Mouse (Mus musculus): Measurements from ENCODE around the gene Oip5. TPM values are rescaled to one million over a fixed set of nuclear protein-coding genes. Genes with fewer than 3 reads are reported as not detected.

Gene Oip5
- polyA plus RNA-seq (2014; fragmentation: Illumina TruSeq; extraction: RNeasy Lipid Tissue Mini Kit (QIAGEN cat#74804); ENCODE audit: low read depth, low replicate concordance), result 7.0 TPM

GRCm38 (mm10) chr2:119618199-119618982 is at the start of gene Oip5, which contains the start of gene Nusap1:
Oip5 (minus strand) TSS chr2:119618469.
Nusap1 (plus strand) TSS chr2:119618298.

DNA sequence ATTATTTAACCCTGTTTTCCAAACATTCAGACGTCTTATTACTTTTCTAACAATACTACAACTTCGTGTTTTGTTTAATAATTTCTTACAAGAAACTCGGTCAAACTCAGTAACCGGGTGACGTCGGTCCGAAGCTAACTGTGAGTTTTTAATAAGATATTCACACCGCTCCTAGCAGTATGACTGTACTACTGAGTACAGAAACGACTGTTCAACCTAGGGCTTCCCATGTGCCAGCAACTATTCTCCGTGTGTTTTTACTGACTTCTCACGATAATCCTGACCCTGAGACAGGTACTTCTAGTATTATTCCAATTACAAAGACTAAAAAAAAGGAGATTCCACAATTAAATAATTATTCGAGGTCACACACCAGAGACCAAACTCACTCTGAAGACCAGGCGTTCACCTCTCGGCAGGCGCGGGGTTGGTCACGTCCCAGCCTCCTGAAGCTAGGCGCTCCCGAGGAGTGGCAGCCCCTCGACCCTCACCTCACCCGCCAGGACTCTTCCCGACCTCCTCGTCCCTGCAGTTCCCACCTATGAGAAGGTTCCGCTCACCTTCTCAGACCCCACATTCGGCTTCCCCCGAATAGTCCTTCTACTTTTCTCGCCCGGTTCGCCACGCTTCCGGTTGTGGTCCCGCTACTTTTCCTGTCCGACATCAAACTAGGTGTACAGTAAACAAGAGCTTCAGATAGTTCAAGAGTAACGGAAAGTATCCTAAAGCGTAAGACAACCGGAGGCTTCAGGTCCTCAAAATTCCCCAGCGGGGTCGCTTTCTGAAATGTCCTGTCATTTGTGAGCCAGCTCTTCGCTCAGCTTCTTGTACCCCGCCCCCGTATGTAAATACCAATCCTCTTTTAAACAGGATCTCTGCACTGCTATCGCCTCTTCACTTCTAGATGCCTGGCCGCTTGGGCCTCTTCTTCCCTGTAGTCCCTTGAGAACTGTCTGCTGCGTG is 44.2 kb upstream of the Oip5 start, which contains the start of gene Ndufaf1:
TSS of gene Ndufaf1 (minus strand) at position 608 of the 963 bp plus-strand sequence.

Other genes with a start within 250 kb of the Oip5 start
- gene Ino80, start 140.8 kb downstream of the Oip5 start, polyA plus RNA-seq (2014; fragmentation: Illumina TruSeq; extraction: RNeasy Lipid Tissue Mini Kit (QIAGEN cat#74804); ENCODE audit: low read depth, low replicate concordance), result 26.5 TPM
- 1.0 TPM for gene Exd1, start 70.8 kb downstream of the Oip5 start, polyA plus RNA-seq (2014; fragmentation: Illumina TruSeq; extraction: RNeasy Lipid Tissue Mini Kit (QIAGEN cat#74804); ENCODE audit: low read depth, low replicate concordance)
- 454 TPM for gene Chp1, start 70.8 kb downstream of the Oip5 start, polyA plus RNA-seq (2014; fragmentation: Illumina TruSeq; extraction: RNeasy Lipid Tissue Mini Kit (QIAGEN cat#74804); ENCODE audit: low read depth, low replicate concordance)
- gene Nusap1, start 171 bp downstream of the Oip5 start, polyA plus RNA-seq (2014; fragmentation: Illumina TruSeq; extraction: RNeasy Lipid Tissue Mini Kit (QIAGEN cat#74804); ENCODE audit: low read depth, low replicate concordance), result 11.4 TPM
- 117 TPM for gene Ndufaf1, start 44.4 kb upstream of the Oip5 start, polyA plus RNA-seq (2014; fragmentation: Illumina TruSeq; extraction: RNeasy Lipid Tissue Mini Kit (QIAGEN cat#74804); ENCODE audit: low read depth, low replicate concordance)
- 32.4 TPM for gene Rtf1, start 56.6 kb upstream of the Oip5 start, polyA plus RNA-seq (2014; fragmentation: Illumina TruSeq; extraction: RNeasy Lipid Tissue Mini Kit (QIAGEN cat#74804); ENCODE audit: low read depth, low replicate concordance)
- gene Itpka, start 123.9 kb upstream of the Oip5 start, polyA plus RNA-seq (2014; fragmentation: Illumina TruSeq; extraction: RNeasy Lipid Tissue Mini Kit (QIAGEN cat#74804); ENCODE audit: low read depth, low replicate concordance), result not detected
- not detected for gene Ltk, start 142.0 kb upstream of the Oip5 start, polyA plus RNA-seq (2014; fragmentation: Illumina TruSeq; extraction: RNeasy Lipid Tissue Mini Kit (QIAGEN cat#74804); ENCODE audit: low read depth, low replicate concordance)
- 1.2 TPM for gene Rpap1, start 169.1 kb upstream of the Oip5 start, polyA plus RNA-seq (2014; fragmentation: Illumina TruSeq; extraction: RNeasy Lipid Tissue Mini Kit (QIAGEN cat#74804); ENCODE audit: low read depth, low replicate concordance)
- 0.47 TPM for gene Tyro3, start 179.3 kb upstream of the Oip5 start, polyA plus RNA-seq (2014; fragmentation: Illumina TruSeq; extraction: RNeasy Lipid Tissue Mini Kit (QIAGEN cat#74804); ENCODE audit: low read depth, low replicate concordance)